Mouse (Mus musculus): ENCODE data around the gene Stat4. TPM values are rescaled to one million over a fixed set of nuclear protein-coding genes. Genes with fewer than 3 reads are reported as not detected.

The Stat4 gene
- polyA plus RNA-seq, 1 experiment from 2014 or later = 0.38 TPM

DNA sequence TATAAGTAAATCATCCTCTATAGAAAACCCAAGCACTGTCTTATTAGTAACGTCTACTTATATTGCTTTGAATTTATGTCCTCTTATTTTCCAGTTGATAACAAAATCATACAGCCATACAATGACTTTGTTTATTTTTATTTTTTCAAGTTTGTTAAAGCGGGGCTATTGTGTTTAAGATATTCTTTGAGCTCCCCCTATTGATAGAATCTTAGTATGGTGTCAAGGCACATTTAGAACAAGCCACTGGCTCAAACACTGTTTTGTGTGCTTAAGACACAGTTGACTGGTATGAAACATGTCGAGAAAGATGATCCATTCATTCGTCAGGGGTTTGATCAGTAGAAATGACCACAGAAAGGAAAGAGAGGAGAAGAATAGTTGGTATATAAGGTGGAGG lies 99.3 kb downstream of the Stat4 start:
- Histone ChIP-seq H3K27ac (ENCODE audit: low read depth, low read length) (no peak overlapping the region), H3K27me3 (replicated peaks; ENCODE audit: control insufficient read depth, insufficient read depth, low read length) (no peaks in the 10 kb centered on the region), H3K9ac (ENCODE audit: low read depth, low read length) (no peak overlapping the region), H3K36me3 (ENCODE audit: control insufficient read depth, insufficient read depth) (no peaks in the 10 kb centered on the region), H3K9me3 (ENCODE audit: control insufficient read depth) (no peaks in the 10 kb centered on the region), H3K4me1 (replicated peaks; ENCODE audit: control insufficient read depth, insufficient read depth, low read length) (no peaks in the 10 kb centered on the region), H3K4me2 (replicated peaks; ENCODE audit: low read depth) (no peak overlapping the region), H3K4me3 (ENCODE audit: low read depth, low read length) (no peak overlapping the region)
- ATAC-seq = no peak
- WGBS = 20% methylated on average over 4 of the region's 4 CpGs
- peak; percentile 55 for TF ChIP-seq CTCF (IDR thresholded peaks at IDR 0.05; ENCODE audit: low read depth)

DNA sequence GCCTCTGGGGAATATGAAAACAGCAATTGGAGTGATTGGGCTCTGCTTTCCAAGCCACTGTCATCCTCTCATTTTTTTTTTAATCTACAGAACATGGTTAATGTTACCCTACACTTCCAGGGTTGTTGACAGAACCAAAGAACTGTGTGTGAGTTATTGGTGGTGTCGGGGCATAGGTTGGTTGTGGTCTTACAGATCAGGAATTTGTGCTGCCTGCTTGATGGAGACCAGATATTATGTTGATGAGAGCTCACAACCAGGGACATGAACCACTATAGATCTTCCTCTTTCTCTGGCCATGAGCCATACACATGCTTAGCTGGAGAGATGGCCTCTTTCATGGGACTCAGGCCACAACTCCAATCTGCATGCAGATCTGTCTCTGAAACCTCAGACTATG lies 100.2 kb downstream of the Stat4 start:
- no peaks in the 10 kb centered on the region for H3K27me3 ChIP-seq (replicated peaks; ENCODE audit: control insufficient read depth, insufficient read depth, low read length)
- H3K4me2 ChIP-seq (replicated peaks; ENCODE audit: low read depth) = no peak overlapping the region
- no peaks in the 10 kb centered on the region for H3K4me1 ChIP-seq (replicated peaks; ENCODE audit: control insufficient read depth, insufficient read depth, low read length)
- H3K36me3 ChIP-seq (ENCODE audit: control insufficient read depth, insufficient read depth) = no peaks in the 10 kb centered on the region
- H3K9me3 ChIP-seq (ENCODE audit: control insufficient read depth) = no peaks in the 10 kb centered on the region
- TF ChIP-seq CTCF (IDR thresholded peaks at IDR 0.05; ENCODE audit: low read depth) = no peak
- H3K9ac ChIP-seq (ENCODE audit: low read depth, low read length) = no peak overlapping the region
- WGBS = 81% methylated on average over 1 of the region's 1 CpGs
- H3K4me3 ChIP-seq (ENCODE audit: low read depth, low read length) = no peak overlapping the region
- ATAC-seq = no peak
- no peak overlapping the region for H3K27ac ChIP-seq (ENCODE audit: low read depth, low read length)

DNA sequence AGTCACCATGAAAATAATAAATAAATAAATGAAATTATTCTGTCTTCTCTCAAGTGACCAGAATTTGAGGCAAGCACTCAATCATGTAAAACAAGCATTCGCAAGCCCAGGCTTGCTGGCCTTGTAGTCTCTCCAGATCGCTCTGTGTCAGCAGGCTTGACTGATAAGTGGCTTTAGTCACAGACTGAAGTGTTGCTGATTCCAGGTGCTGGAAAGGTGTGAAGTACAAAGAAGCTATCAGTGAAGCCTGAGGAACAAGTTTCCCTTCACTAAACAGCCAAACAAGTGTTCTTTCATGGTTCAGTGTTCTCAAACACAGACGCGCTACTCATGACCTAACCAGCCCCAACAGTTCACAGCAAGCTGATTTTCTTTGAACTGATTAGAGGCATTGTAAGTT lies 101.7 kb downstream of the Stat4 start:
- ATAC-seq = no peak
- 80% methylated on average over 4 of the region's 4 CpGs for WGBS

DNA sequence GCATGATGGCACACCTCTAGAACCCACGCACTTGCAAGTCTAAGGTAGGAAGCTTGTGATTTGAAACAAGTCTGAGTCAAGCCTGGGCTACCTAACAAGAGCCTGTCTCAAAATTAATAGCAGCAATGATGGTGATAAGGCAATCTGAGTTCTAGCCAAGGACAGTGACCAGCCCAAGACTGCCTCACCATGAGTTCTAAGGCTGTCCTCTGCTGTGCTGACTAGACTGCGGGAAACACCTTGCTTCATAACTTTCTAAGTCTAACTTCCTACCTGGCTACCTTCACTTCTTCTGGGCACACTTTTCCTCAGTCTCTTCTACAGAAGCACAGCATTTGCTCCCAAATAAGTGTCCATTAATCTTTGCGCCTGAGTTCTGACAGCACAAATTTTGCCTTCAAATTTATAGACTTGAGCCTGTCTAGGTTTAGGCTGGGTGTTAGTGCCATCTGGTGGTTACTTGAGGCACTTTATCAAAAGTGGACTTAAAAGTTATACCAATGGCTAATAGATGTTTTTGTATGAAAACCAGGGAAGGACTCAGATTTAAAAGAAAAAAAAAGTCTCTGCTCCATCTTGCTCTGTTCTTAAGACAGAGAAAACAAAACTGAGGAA lies 111.8 kb downstream of the Stat4 start:
- no peak for ATAC-seq
- H3K4me2 ChIP-seq (replicated peaks; ENCODE audit: low read depth) = no peak overlapping the region
- WGBS = 75% methylated on average over 3 of the region's 3 CpGs
- H3K9ac ChIP-seq (ENCODE audit: low read depth, low read length) = no peak overlapping the region
- peak; percentile 82 for TF ChIP-seq CTCF (IDR thresholded peaks at IDR 0.05; ENCODE audit: low read depth)
- no peaks in the 10 kb centered on the region for H3K36me3 ChIP-seq (ENCODE audit: control insufficient read depth, insufficient read depth)
- H3K9me3 ChIP-seq (ENCODE audit: control insufficient read depth) = no peaks in the 10 kb centered on the region
- no peaks in the 10 kb centered on the region for H3K27me3 ChIP-seq (replicated peaks; ENCODE audit: control insufficient read depth, insufficient read depth, low read length)
- H3K4me1 ChIP-seq (replicated peaks; ENCODE audit: control insufficient read depth, insufficient read depth, low read length) = no peaks in the 10 kb centered on the region
- H3K4me3 ChIP-seq (ENCODE audit: low read depth, low read length) = no peak overlapping the region
- no peak overlapping the region for H3K27ac ChIP-seq (ENCODE audit: low read depth, low read length)

More for the DNA sequence above, 101.7 kb downstream of the Stat4 start:
- Histone ChIP-seq H3K9ac (ENCODE audit: low read depth, low read length) (no peak overlapping the region), H3K27ac (ENCODE audit: low read depth, low read length) (no peak overlapping the region), H3K36me3 (ENCODE audit: control insufficient read depth, insufficient read depth) (no peaks in the 10 kb centered on the region), H3K4me3 (ENCODE audit: low read depth, low read length) (no peak overlapping the region), H3K27me3 (replicated peaks; ENCODE audit: control insufficient read depth, insufficient read depth, low read length) (no peaks in the 10 kb centered on the region), H3K9me3 (ENCODE audit: control insufficient read depth) (no peaks in the 10 kb centered on the region), H3K4me2 (replicated peaks; ENCODE audit: low read depth) (no peak overlapping the region), H3K4me1 (replicated peaks; ENCODE audit: control insufficient read depth, insufficient read depth, low read length) (no peaks in the 10 kb centered on the region)
- TF ChIP-seq CTCF (IDR thresholded peaks at IDR 0.05; ENCODE audit: low read depth) = no peak

DNA sequence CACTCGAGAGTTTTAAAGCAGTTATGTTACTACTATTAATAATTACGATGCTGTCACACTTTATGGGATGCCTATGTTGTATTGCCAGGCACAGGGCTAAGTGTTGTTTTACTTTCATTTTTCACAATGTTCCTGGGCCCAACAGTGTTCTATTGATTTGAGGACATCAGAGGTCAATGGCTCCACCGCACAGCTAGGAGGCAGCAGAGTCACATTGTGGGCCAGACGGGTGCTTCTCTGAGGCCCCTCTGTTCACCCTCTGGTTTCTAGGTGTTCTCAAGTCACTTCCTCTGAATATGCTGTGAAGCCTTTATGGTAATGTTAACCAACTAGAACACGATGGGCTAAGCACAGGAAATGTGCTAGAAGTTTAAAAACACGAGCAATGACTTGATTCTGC lies 113.5 kb downstream of the Stat4 start:
- Histone ChIP-seq H3K4me1 (replicated peaks; ENCODE audit: control insufficient read depth, insufficient read depth, low read length) (no peaks in the 10 kb centered on the region), H3K9ac (ENCODE audit: low read depth, low read length) (no peak overlapping the region)
- no peak for ATAC-seq

DNA sequence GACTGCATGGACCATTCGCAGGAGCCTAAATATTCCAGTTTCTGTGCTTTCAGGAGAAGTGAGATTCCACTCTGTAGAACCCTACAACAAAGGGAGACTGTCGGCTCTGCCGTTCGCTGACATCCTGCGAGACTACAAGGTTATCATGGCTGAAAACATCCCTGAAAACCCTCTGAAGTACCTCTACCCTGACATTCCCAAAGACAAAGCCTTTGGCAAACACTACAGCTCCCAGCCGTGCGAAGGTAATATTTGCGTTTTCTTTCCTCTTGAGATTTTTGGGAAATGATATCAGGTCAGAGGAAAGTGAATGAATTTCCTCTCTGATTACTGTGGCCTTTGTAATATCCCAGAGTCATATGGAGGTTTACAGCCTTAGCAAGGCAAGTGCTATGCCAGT lies 115.8 kb downstream of the Stat4 start:
- Histone ChIP-seq H3K27me3 (replicated peaks; ENCODE audit: control insufficient read depth, insufficient read depth, low read length) (no peaks in the 10 kb centered on the region), H3K4me3 (ENCODE audit: low read depth, low read length) (no peak overlapping the region), H3K4me2 (replicated peaks; ENCODE audit: low read depth) (no peak overlapping the region), H3K36me3 (ENCODE audit: control insufficient read depth, insufficient read depth) (no peaks in the 10 kb centered on the region), H3K9ac (ENCODE audit: low read depth, low read length) (no peak overlapping the region), H3K27ac (ENCODE audit: low read depth, low read length) (no peak overlapping the region), H3K4me1 (replicated peaks; ENCODE audit: control insufficient read depth, insufficient read depth, low read length) (no peaks in the 10 kb centered on the region), H3K9me3 (ENCODE audit: control insufficient read depth) (no peaks in the 10 kb centered on the region)
- TF ChIP-seq CTCF (IDR thresholded peaks at IDR 0.05; ENCODE audit: low read depth) = no peak
- ATAC-seq = no peak
- 59% methylated on average over 8 of the region's 8 CpGs for WGBS

More for the DNA sequence above, 113.5 kb downstream of the Stat4 start:
- Histone ChIP-seq H3K36me3 (ENCODE audit: control insufficient read depth, insufficient read depth) (no peaks in the 10 kb centered on the region), H3K4me3 (ENCODE audit: low read depth, low read length) (no peak overlapping the region), H3K9me3 (ENCODE audit: control insufficient read depth) (no peaks in the 10 kb centered on the region), H3K4me2 (replicated peaks; ENCODE audit: low read depth) (no peak overlapping the region), H3K27me3 (replicated peaks; ENCODE audit: control insufficient read depth, insufficient read depth, low read length) (no peaks in the 10 kb centered on the region), H3K27ac (ENCODE audit: low read depth, low read length) (no peak overlapping the region)
- peak; percentile 68 for TF ChIP-seq CTCF (IDR thresholded peaks at IDR 0.05; ENCODE audit: low read depth)
- 72% methylated on average over 6 of the region's 6 CpGs for WGBS

DNA sequence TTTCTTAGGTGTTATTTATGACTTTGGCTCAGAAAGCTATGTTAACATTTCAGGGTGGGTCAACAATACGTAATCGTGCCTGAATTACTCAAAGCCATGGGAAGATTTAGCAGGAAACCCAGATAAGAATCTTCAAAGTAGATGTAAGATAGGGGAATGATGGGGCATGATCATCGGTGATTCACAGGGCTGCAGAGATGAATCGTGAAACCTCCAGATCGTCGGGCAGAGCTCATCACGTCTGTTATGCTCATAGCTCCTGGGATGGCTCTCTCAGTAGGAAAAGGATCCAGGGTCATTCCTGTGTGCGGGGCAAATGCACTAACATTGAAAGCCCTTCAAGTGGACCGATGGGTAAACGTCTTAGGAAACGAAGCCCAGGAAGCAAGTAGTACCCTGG lies 120.3 kb downstream of the Stat4 start:
- H3K27me3 ChIP-seq (replicated peaks; ENCODE audit: control insufficient read depth, insufficient read depth, low read length) = no peaks in the 10 kb centered on the region
- no peak for ATAC-seq
- WGBS = 60% methylated on average over 11 of the region's 11 CpGs

More for the DNA sequence above, 120.3 kb downstream of the Stat4 start:
- H3K4me2 ChIP-seq (replicated peaks; ENCODE audit: low read depth) = no peak overlapping the region
- no peaks in the 10 kb centered on the region for H3K9me3 ChIP-seq (ENCODE audit: control insufficient read depth)
- H3K4me1 ChIP-seq (replicated peaks; ENCODE audit: control insufficient read depth, insufficient read depth, low read length) = no peaks in the 10 kb centered on the region
- no peaks in the 10 kb centered on the region for H3K36me3 ChIP-seq (ENCODE audit: control insufficient read depth, insufficient read depth)
- H3K27ac ChIP-seq (ENCODE audit: low read depth, low read length) = no peak overlapping the region
- H3K4me3 ChIP-seq (ENCODE audit: low read depth, low read length) = no peak overlapping the region
- no peak for TF ChIP-seq CTCF (IDR thresholded peaks at IDR 0.05; ENCODE audit: low read depth)
- H3K9ac ChIP-seq (ENCODE audit: low read depth, low read length) = no peak overlapping the region
